14 mouse cellular contexts compared by ENCODE assay signal in genomic region chr8:69853869-69854268, GRCm38 (mm10). TPM values are rescaled to one million over a fixed set of nuclear protein-coding genes. Genes with fewer than 3 reads are reported as not detected.
"Had no signal": no experiment of that assay in that cellular context is flagged by ENCODE, and none has a peak within 500 bp of the region (broad histone marks: within the 10 kb centered on the region; RNA-seq: fewer than 3 reads in every experiment).

No protein-coding gene starts in this region.

- H3K4me3 ChIP-seq: layer of hippocampus, adult 2 months; limb, embryonic 10.5 days; liver, embryonic 13.5 days; megakaryocyte, embryonic 14.5 days; midbrain, embryonic 12.5 days; neural tube, embryonic 12.5 days had no signal

- DNase-seq: kidney, adult 18-20 months; kidney, postnatal 10 days; kidney, postnatal 4 days; liver, embryonic 13.5 days; lung, adult 2 months had no signal

- H3K9me3 ChIP-seq: limb, embryonic 10.5 days; liver, embryonic 13.5 days; midbrain, embryonic 12.5 days; neural tube, embryonic 12.5 days had no signal

- H3K4me1 ChIP-seq: limb, embryonic 10.5 days; midbrain, embryonic 12.5 days; neural tube, embryonic 12.5 days had no signal

- ATAC-seq: lung, postnatal 0 days had no signal

- H3K27ac ChIP-seq: layer of hippocampus, adult 2 months; limb, embryonic 10.5 days; liver, embryonic 13.5 days; macrophage; midbrain, embryonic 12.5 days; neural tube, embryonic 12.5 days had no signal

- H3K27me3 ChIP-seq: liver, embryonic 13.5 days; midbrain, embryonic 12.5 days; neural tube, embryonic 12.5 days had no signal

- H3K9ac ChIP-seq: liver, embryonic 13.5 days; midbrain, embryonic 12.5 days; neural tube, embryonic 12.5 days had no signal

- H3K36me3 ChIP-seq: limb, embryonic 10.5 days; liver, embryonic 13.5 days had no signal

- H3K4me2 ChIP-seq: liver, embryonic 13.5 days; midbrain, embryonic 12.5 days; neural tube, embryonic 12.5 days had no signal

RNA-seq across cellular contexts. Expression of gene Cilp2, which starts 33.6 kb away (rescaled TPM):
- total RNA-seq: neutrophil, adult 5-6 weeks had no signal
- polyA plus RNA-seq: macrophage had no signal

RNA-seq across cellular contexts. Expression of gene Tssk6, which starts 48.1 kb away (rescaled TPM):
- total RNA-seq: left cerebral cortex, adult 18-20 months had no signal
